Mouse (Mus musculus) right cerebral cortex, postnatal 36 days (tissue): ENCODE results near the gene Ivns1abp.
"Not testable (repeated sequence)": the region's sequence is repeated elsewhere in the genome, so short reads cannot be mapped to it uniquely, and the experiment has no call there.

Experiments
- DNase-seq, 2 experiments: peaks; one replicate each; pipeline ENCODE4 v3.0.0; 2022; ENCODE audit warnings: low spot score in 2 of 2, mixed read lengths in 1 of 2

The Ivns1abp gene

DNA sequence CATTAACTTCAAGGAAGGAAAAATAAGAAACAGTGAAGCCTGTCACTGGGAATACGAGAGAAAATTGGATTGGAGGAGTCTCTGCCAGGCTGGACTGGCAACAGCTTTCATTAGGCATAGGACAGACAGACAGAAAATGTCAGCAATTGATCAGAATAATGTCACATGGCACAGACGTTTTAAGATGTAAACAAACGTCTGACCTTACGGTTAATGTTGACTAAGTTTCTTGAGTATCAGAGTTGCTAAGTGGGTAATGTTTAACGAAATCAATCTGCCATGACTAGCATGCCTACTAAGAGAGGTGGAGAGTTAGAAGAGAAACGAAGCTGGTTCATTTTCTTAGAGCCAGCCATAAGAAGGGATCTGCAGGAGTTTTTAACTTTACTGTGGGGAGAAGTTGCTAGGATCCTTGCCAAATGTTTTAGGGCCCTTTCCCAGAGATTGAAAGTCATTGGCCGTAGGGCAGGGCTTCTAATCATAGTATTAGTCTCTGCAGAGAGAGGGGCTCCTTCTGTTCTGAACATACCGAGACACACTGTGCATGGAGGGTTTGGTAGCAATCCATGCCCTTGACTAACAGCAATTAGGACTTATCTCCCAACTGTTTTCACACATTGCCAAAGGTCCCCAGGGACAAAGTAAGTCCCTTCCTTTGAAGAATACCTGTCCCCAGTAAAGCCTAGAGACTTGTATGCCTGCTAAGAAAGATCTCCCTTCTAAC is 2.8 kb upstream of the Ivns1abp start:
- no peak for DNase-seq

DNA sequence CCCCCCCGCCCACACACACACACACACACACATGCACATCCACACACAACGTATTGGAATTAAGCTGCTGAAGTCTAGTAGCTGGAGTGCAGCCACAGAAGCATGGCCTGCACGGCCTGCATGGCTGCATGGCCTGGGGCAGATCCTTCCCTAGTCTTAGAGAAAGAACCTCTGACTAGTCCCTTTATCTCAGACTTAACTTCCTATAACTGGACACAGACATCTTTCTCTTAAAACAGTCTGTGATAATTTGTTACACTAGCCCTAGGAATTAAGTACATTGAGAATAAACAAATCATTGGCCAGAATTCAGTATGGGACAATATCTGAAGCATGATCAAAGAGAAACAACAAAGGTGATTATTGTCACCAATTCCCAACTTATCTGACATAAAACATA is 2.0 kb upstream of the Ivns1abp start:
- DNase-seq: no peak

DNA sequence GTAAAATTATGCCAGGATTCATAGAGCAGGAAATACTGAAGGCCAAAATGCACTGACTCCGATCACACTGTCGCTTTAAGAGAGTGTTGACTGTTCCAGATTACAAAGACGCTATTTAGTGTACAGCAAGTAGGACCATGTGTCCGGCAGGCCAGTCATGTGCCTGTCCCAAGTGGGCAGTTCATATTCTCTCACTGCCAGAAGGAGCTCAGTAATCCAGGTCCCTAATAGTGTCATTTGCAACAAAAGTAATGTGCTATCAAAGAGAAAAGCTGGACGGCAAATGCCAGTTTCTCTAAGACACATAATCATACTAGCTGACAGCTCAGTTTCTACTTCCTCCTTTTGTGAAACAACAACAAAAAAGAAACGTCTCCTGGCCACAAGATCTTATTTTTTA is 1.3 kb upstream of the Ivns1abp start:
- no peak for DNase-seq

DNA sequence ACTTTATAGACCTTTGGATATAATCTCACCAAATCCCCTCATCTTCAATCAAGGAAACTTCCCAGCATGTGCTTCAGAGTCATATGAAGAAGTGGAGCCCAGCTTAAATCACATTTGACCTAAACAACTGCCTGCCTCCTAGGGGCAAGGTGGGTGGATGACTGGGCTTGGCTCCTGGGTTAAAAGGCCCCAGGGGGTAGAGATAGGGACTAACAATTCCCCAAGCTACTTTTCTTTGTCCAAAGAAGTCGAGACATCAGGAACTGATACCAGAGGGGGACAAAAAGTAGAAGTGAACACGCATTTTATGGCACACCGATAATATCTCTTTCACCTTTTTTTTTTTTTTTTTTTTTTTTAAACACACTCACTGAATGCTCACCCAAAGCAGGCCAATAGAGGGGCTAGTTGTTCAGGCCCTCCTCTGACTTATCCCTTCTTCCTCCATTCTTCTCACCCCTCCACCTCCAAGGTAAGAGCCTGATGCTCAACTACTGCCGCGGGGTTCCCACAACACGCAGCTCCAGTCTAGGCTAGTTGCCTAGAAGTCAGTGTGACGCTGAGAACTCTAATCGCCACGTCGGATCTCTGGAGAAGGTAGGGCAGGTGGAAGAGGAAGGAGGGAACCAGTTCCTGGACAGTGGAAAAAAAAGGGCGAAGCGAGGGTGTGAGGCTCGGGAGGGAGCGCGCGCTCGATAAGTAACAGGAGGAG is 550 bp upstream of the Ivns1abp start:
- DNase-seq: no peak

DNA sequence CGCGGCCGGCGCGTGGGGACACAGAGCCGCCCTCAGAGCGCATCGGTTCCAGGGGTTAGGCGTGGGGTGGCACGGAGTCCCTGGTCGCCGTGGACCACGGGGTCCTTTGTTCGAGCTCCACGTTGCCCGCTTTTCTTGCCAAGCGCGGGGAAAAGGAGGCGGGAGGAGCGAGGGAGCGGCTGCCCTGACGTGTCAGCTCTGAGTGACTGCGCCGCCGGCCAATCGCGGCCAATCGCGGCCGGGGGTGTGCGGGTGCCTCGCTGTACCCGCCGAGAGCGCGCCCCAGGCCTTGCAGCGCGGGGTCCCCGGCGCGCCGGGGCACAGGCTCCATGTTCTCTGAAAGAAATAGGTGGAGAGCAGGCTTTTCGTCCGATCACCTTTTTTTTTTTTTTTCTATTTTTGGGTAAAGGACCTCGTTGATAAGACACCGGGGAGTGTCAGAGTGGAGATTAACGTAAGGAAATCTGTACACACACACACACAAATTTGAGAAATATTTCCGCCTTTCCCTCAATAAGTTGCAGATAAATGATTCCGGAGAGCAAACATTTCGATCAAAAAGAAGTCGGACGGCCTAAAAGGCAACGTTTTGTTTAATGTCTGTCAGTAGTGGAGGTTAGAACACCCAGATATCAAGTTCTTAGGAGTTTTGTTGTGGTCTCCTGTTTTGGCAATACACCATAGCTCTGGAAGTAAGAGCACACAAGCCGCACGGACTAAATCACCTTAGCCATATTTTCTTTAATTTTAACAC is 1.0 kb downstream of the Ivns1abp start:
- peak; percentile 91 to 94 for DNase-seq

DNA sequence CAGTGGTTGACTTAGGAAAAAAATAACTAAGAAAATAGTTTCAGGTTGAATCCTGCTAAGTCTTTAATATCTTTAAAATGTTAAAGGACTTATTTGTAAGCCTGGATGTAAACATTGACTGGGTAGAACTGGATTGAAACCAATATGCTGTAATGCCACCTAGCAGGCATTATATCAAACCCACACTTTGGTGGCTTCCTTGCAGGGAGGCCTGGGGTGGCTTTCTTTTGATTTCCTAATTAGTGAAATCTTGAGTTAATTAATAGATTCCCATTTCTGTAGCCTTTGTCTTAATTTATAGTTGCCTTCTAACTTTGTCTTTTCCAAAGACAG is 1.6 kb downstream of the Ivns1abp start:
- DNase-seq: no peak

DNA sequence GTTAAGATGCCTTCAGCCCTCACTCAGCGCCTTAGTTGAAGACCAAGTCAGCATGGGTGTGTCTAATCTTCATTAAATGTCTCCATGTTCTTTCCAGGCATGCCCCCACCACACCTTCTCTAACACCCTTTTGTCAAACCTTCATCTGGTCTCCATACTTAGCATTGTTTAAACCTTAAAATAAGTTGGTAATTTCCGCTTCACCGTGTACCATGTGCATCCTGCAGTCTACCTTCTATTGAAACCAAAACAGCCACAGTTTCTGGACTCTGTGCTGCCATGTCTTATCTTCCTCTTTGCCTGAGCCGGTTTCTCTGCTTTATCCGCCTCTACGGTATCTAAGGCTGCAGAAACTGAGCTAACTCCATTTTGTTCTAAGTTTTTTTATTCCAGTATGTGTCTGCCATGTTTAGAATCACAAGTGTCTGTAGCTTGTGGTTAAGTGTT is 2.4 kb downstream of the Ivns1abp start:
- DNase-seq: no peak

DNA sequence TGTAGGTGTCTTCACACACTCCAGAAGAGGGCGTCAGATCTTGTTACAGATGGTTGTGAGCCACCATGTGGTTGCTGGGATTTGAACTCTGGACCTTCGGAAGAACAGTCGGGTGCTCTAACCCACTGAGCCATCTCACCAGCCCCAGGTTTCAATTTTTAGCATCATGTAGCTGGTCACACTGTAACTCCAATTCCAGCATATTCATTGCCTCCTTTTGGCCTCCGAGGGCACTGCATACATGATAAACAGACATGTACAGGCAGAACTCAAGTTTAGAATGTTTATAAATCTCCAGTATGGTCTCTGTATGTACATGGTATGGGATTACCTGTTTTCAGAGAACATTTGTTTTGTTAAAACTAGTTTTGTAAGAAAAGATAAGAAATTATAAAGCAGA is 4.0 kb downstream of the Ivns1abp start:
- DNase-seq: not testable (repeated sequence)

DNA sequence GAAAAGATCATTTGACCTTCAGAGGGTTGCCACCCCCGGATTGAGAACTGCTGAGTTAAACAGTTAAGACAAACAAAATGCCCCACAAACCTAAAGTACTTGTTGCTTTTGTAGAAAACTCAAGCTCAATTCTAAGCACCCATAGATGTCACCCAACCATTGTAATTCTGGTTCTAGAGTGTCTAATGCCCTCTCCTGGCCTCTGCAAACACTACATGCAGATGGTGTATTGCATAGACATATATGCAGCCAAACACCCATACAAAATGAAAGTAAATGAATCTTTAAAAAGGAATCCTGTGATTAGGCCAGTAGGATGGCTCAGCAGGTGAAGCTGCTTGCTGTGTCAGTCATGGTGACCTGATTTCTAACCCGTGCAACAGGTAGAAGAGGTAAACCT is 8.6 kb downstream of the Ivns1abp start:
- no peak for DNase-seq

DNA sequence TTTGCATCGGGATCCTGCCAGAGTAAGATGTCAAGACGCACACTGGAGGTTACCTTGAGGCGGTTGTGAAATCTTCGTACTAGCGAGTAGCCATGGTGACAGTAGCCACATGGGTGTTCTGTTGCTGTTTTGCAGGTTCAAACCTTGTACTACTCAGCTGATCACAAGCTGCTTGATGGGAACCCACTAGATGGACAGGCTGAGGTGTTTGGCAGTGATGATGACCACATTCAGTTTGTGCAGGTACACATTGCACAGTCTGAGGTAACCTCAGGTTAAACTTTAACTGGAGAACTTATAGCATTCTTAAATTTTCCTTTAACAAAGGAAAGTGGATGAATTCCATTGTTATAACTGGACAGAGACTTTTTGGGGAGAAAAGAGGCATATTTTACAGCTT is 11.7 kb downstream of the Ivns1abp start:
- DNase-seq: no peak

DNA sequence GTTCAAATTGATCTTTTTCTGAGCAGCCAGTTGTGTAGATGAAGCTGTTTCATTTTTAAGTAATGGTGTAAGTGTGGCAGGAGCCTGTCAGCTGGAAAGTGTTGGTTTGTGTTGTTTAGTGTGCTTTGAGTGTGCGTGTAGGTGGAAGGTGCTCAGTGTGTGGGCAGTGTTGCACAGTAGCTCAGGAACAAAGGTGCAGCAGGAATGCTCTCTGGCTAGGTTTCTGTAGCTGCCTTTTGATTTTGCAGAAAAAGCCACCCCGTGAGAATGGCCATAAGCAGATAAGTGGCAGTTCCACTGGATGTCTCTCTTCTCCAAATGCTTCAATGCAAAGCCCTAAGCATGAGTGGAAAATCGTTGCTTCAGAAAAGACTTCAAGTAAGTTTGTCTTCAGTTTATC is 15.1 kb downstream of the Ivns1abp start:
- DNase-seq: peak in 1 of 2 experiments; percentile 15

DNA sequence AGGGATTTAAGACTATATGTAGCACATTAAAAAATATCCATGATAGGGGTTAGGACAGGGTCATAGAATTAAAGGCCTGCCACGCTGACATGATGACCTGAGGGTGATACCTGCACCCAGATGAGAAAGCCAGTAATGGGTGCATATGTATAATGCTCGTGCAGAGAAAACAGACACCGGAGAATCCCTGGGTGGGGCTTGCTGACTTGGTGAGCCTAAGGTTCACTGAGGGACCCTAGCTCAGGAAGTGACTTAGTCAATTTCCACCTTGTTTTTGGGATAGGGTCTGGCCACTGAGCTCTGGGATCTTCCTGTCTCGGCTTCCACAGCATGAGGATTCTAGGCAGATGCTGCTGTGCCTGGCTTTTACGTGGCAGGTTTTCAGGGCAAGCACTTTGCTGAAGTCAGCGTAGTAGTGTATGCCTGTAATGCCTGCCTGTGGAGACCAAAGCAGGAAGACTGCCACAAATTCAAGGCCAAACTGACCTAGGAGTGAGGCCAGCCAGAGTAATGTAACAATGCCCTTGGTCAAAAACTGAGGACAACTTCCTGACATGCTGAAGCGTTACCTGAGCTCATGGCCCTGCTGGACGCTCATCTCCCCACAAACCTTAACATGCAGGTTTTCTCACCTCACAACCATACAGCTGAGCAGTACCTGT is 22.8 kb downstream of the Ivns1abp start:
- DNase-seq: no peak

DNA sequence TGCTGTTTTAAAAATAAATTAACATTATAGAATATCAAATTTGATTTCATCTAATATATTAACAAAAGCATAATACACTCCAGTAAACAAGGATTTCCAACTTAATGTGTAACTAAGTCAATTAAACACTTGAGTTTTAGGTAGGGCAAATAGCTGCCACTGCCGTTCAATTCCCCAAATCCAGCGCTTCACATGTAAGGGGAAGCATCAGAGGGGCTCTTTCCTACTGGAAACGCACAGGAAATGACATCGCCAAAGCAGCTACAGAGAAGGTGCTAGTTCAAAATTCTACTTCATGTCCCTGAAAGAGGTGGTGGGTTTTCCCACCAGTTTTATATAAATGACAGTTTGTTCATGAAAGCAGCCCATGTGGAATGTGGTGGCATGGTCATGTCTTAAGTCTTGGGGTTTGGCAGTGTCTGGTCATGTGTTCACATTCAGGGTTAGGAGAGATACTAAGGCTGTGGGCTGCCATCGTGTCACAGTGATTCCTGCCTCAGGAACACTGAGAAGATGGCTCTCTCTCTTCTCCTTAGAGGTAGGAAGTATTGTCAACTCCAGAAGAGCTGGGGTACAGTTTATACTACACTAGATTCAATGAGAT is 23.5 kb downstream of the Ivns1abp start:
- no peak for DNase-seq

DNA sequence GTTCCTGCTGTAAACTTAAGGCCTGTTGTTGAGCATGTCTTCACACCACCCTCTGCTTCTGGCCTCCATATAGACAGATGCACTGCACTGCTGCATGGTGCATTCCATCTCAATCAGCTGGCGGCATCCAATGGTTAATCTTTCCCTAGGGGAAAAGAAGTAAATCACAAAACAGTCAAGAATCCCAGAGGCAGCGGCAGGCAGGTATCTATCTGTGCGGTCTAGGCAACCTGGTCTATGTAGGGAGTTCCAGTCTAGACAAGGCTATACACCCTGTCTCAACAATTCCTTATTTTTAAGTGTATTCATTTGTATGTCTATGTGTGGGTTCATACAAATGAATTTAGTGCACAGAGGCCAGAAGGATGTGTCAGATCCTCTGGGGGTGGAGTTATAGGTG is 24.2 kb downstream of the Ivns1abp start:
- no peak for DNase-seq

DNA sequence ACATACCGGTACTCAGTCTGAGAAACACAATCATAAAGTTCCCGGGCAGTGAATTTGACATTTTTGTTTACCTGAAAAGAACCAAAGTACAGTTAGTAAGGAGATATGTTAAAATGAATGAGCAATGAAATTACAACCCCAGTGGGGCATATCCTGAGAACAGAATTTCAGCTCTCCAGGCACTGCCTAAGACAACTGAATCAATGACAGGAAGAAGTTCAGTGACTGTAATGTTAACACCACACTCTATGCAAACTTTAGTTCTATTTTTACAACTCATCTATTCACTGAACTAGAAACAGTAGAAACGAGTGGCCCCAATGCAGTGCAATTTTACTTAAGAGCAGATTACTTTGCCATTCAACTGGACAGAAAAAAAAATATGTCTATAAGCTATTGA is 26.3 kb downstream of the Ivns1abp start:
- no peak for DNase-seq

DNA sequence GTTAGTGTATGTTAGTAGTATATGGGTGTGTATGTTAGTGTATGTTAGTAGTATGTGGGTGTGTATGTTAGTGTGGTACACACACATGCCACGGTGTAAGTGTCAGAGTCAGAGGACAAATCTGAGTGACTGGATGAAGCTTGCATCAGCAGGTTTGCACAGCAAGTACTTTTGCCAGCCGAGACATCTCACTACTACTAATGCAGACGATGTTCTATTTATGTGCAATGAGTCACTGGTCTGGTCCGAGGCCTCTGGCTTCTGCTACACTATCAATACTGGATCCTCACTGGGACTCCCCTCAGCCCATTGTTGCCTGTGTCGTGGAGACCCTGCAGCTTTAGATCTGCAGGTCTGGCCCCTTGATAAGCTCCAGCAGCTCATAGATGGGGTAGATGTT is 27.3 kb downstream of the Ivns1abp start:
- DNase-seq: no peak

DNA sequence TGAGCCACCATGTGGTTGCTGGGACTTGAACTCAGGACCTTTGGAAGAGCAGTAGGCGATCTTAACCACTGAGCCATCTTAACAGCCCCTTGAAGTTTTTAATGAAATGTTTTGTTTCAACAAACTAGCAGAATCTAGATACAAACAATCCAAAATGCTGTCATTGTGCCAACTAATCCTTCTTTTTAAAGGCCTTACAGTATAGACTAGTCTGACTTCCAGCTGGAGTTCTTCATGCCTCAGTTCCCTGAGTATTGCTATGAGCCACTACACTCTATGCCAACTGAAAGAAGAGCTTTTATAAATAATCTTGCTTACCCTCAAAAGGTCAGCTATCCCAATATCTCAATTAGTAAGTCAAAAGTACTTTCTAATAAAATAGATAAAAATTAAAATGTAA is 28.5 kb downstream of the Ivns1abp start:
- DNase-seq: no peak

DNA sequence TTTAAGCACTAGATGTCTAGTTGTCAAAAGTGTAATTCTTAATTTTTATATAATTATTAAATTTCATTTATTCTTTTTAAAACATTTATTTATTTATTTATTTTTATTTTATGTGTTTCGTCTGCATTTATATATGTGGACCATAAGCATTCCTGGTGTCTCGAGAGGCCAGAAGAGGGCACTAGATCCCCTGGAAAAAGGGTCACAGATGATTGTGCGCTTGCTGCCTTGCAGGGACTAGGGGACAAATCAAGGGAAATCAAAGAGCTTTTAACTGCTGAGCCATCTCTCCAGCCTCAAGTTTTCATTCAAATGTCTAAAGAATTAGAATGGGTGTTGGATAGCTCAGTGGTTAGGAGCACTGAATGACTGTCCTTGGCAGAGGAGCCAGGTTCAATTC is 33.1 kb downstream of the Ivns1abp start:
- no peak for DNase-seq

DNA sequence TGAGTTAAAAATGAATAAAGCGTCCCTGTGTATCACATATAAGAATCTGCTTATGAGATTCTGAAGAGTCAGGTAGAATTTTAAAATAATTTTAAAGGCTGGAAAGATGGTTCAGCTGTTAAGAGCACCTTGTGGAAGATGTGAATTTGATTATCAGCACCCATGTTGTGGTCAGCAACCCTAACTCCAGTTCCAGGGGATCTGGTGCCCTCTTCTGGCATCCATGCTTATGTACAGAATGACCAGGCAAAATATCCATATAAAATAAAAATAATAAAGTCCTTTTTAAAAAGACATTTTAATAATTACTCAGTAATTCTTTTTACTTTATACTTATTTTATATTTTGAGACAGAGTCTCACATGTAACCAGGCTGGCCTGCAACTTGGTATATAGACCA is 45.8 kb downstream of the Ivns1abp start:
- no peak for DNase-seq

DNA sequence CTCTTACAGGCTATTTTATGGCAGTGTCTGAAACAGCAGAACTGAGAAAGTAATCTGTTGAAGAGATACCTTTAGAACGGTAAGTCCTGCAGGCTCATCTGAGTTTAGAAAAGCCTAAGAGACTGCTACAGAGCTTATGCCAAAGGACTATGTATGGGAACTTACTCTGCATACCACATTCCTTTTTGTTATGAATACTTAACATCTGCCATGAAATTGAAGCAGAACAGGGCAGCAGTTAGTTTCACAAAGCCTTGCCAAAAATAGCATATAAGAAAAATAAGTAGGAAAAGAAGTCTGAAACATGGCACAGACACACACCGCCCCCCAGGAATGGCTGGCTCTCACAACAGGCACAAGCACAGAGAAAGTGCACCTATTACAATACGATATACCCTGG is 65.5 kb downstream of the Ivns1abp start:
- DNase-seq: no peak
